Mouse (Mus musculus) small intestine, adult 2 months (tissue): ENCODE measurements around the gene Hist2h3c2.

Experiments used
- CTCF ChIP-seq: fragments of 200-500 bp; IDR thresholded peaks from 2 replicates; pipeline ENCODE4 v1.5.1; 2012; ENCODE audit warnings: low read depth, mild to moderate bottlenecking, control low read depth, inconsistent platforms, low read length, moderate library complexity, mixed read lengths; ENCODE audit not compliant: insufficient replicate concordance, insufficient read length; ENCODE audit errors: extremely low read depth
- POLR2A ChIP-seq: fragments of 200-500 bp; IDR thresholded peaks from 2 replicates; pipeline ENCODE4 v1.6.1; 2012; ENCODE audit warnings: low read depth, mild to moderate bottlenecking, control low read depth, inconsistent platforms, low read length, moderate library complexity

DNA sequence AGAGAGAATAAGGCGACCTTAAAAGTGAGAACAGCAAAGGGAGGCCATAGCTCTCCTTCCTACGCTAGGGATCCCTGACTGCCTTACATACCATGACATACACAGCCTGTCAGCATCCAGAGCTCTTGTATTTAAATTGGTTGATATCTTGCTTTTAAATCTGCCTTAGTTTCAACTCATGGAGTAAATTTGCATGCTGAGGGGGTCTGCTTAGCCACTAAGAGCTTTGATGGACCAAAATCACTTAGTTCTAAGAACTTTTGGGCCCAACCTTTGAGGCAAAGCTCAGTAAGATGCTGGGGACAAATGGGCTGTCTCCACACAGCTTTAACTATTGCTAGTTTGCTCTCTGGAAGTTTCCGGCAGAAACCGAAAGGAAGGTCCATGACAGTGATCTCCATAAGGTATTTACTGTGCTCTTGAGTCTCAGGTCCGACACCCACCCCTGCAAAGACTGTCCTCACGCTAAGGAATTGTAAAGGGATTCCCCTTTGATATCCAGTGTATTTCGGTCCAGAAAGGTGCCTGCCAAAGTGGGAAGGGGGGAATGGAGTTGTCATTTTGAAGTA, 1.5 kb downstream of the Hist2h3c2 start:
- TF ChIP-seq CTCF (no peak), POLR2A (no peak)
